Mouse (Mus musculus) heart, embryonic 15.5 days (tissue): Measurements from ENCODE around the gene Rps4x. TPM values are rescaled to one million over a fixed set of nuclear protein-coding genes. Genes with fewer than 3 reads are reported as not detected.

Source experiments
- ATAC-seq: fragments of 200-750 bp; cut with Nextera tagmentation; replicated peaks from 2 replicates; pipeline ENCODE4 v1.8.0; 2017; ENCODE audit warnings: low read depth, moderate TSS enrichment; ENCODE audit not compliant: insufficient number of reproducible peaks, insufficient read depth, low FRiP score
- H3K27ac ChIP-seq: fragments of 300-500 bp; sonication (generic); 2 replicates; pipeline ENCODE4 v1.5.1; 2015; ENCODE audit warnings: mild to moderate bottlenecking, inconsistent platforms
- H3K27me3 ChIP-seq: fragments of 300-500 bp; sonication (generic); 2 replicates; pipeline ENCODE4 v1.6.1; 2015; ENCODE audit warnings: inconsistent platforms
- H3K36me3 ChIP-seq: fragments of 300-500 bp; sonication (generic); 2 replicates; pipeline ENCODE4 v1.6.1; 2015; ENCODE audit warnings: mild to moderate bottlenecking, inconsistent platforms
- H3K4me1 ChIP-seq: fragments of 300-500 bp; sonication (generic); replicated peaks from 2 replicates; pipeline ENCODE4 v1.6.1; 2015; ENCODE audit warnings: inconsistent platforms
- H3K4me2 ChIP-seq: fragments of 300-500 bp; sonication (generic); 2 replicates; pipeline ENCODE4 v1.6.1; 2015; ENCODE audit warnings: inconsistent platforms, mild to moderate bottlenecking, moderate library complexity
- H3K4me3 ChIP-seq: fragments of 300-500 bp; sonication (generic); 2 replicates; pipeline ENCODE4 v1.5.1; 2015; ENCODE audit warnings: mild to moderate bottlenecking, inconsistent platforms
- H3K9ac ChIP-seq: fragments of 300-500 bp; sonication (generic); 2 replicates; pipeline ENCODE4 v1.6.1; 2015; ENCODE audit warnings: mild to moderate bottlenecking, inconsistent platforms
- H3K9me3 ChIP-seq: fragments of 300-500 bp; sonication (generic); replicated peaks from 2 replicates; pipeline ENCODE4 v1.6.1; 2016; ENCODE audit warnings: inconsistent platforms
- WGBS: fragments of 180-500 bp; shearing (Covaris S2); methylation state at CpG from one replicate; pipeline ENCODE4 v1.1.7; 2015; ENCODE audit warnings: mixed read lengths; 5-methylcytosine and 5-hydroxymethylcytosine counted together
- polyA plus RNA-seq: library from polyadenylated mRNA; unstranded; fragments of >200 nt; fragmentation: Nextera tagmentation; extraction: Ambion mirVana; gene quantifications from 2 replicates; pipeline ENCODE4 v1.2.1, GENCODE M21; 2015

The Rps4x gene
- polyA plus RNA-seq, 1 experiment from 2014 or later: 431 TPM

DNA sequence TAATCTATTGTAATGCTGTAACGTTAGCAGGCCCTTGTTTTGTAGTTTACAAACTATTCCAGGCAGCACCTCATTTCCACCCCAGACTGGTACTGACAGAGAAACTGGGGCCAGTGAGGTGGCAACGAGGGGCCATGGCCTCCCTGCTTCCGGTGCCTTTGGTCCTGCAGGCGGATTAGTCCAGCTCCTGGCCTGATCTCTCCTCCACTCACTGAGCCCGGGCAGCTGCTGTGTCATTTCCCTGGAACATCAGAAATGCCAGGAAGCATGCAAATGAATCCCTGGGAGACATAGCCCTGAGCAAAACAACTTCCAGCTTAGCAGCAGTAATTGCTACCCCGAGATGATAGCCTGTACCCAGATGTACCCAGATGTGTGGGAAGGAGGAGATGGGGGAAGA lies 22.2 kb downstream of the Rps4x start:
- Histone ChIP-seq H3K9me3 (no peaks in the 10 kb centered on the region), H3K9ac (no peak overlapping the region), H3K27ac (no peak overlapping the region), H3K27me3 (no peaks in the 10 kb centered on the region; the same call in 1 of the 2 replicates), H3K4me3 (no peak overlapping the region), H3K36me3 (no peaks in the 10 kb centered on the region), H3K4me2 (no peak overlapping the region), H3K4me1 (no peaks in the 10 kb centered on the region)
- WGBS: 43% methylated on average over 6 of the region's 6 CpGs
- no peak for ATAC-seq

DNA sequence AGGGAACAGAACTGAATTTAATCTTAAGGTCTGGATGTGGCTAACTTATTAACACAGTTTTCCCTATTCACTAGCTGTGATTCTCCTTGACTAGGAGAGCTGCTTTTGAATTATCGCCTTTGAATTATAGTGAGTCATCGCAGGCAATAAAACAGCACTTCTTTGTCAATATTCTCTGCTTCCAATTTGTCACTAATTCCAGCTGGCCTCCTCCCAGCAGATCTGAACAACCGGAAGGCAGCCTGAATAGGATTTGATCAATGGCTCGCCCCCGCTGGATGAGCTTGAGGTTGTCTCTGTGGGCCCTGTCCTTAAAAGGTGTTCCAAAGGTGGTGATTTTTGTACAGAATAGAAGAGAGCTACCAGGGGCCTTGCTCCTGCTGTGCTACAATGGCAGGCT lies 22.7 kb downstream of the Rps4x start:
- no peak overlapping the region for H3K27ac ChIP-seq

GRCm38 (mm10) chrX:102163529-102163928 lies 25.7 kb downstream of the Rps4x start:
- 64% methylated on average over 4 of the region's 4 CpGs for WGBS
- no peak for ATAC-seq

More for the DNA sequence above, 22.7 kb downstream of the Rps4x start:
- no peak for ATAC-seq
- Histone ChIP-seq H3K4me1 (no peaks in the 10 kb centered on the region), H3K36me3 (no peaks in the 10 kb centered on the region), H3K9me3 (no peaks in the 10 kb centered on the region), H3K9ac (no peak overlapping the region), H3K27me3 (no peaks in the 10 kb centered on the region; the same call in 1 of the 2 replicates), H3K4me2 (no peak overlapping the region), H3K4me3 (no peak overlapping the region)
- 69% methylated on average over 5 of the region's 5 CpGs for WGBS

DNA sequence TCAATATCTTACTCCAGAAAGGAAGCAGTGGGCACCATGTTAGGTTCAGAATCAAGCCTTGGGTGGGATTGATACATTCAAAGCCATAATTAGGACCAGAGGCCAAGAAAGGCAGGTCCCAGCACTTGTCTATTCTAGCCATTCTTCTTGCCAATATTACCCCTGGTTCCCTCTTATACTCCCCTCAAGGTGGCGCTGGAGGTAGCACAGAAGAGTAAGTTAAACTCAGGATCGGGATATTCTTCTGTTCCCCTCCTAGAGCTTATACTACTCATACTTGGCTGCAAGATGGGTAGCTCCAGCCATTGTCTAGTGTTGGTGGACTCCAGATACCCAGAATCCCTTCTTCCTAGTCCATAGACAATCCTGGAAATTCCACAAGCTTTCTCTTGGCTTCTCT lies 26.1 kb downstream of the Rps4x start:
- WGBS: 34% methylated on average over 2 of the region's 2 CpGs
- no peak overlapping the region for H3K27ac ChIP-seq

More at GRCm38 (mm10) chrX:102163529-102163928, 25.7 kb downstream of the Rps4x start:
- Histone ChIP-seq H3K9ac (no peak overlapping the region), H3K36me3 (no peaks in the 10 kb centered on the region), H3K4me2 (no peak overlapping the region), H3K9me3 (no peaks in the 10 kb centered on the region), H3K4me3 (no peak overlapping the region), H3K27me3 (no peaks in the 10 kb centered on the region), H3K4me1 (no peaks in the 10 kb centered on the region), H3K27ac (no peak overlapping the region)

GRCm38 (mm10) chrX:102160528-102160927 lies 28.7 kb downstream of the Rps4x start:
- H3K36me3 ChIP-seq: no peaks in the 10 kb centered on the region
- H3K4me2 ChIP-seq: no peak overlapping the region
- H3K4me3 ChIP-seq: no peak overlapping the region
- no peaks in the 10 kb centered on the region for H3K27me3 ChIP-seq
- no peak for ATAC-seq
- H3K4me1 ChIP-seq: no peaks in the 10 kb centered on the region
- no peak overlapping the region for H3K9ac ChIP-seq
- WGBS: 70% methylated on average over 2 of the region's 2 CpGs
- H3K27ac ChIP-seq: no peak overlapping the region
- H3K9me3 ChIP-seq: no peaks in the 10 kb centered on the region

More for the DNA sequence above, 26.1 kb downstream of the Rps4x start:
- Histone ChIP-seq H3K9ac (no peak overlapping the region), H3K4me2 (no peak overlapping the region), H3K27me3 (no peaks in the 10 kb centered on the region), H3K4me3 (no peak overlapping the region), H3K36me3 (no peaks in the 10 kb centered on the region), H3K9me3 (no peaks in the 10 kb centered on the region), H3K4me1 (no peaks in the 10 kb centered on the region)
- ATAC-seq: no peak

DNA sequence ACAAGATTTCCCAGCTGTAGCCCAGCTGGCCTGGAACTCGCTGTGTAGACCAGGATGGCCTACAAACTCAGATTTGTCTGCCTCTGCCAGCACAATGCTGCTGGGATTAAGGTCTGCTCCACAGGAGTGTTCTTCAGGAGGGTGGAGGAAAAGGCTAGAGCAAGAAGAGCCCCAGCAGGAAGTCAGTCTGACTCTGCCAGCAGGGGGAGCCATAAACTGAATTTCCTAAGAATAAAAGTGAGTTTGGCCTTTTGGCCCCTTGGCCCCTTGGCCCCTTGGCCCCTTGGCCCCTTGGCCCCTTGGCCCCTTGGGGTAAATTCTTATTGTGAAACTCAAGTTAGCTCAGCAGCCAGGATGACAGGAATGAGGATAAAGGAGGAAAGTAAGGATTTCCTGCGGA lies 29.4 kb downstream of the Rps4x start:
- Histone ChIP-seq H3K9ac (no peak overlapping the region), H3K9me3 (no peaks in the 10 kb centered on the region), H3K27ac (no peak overlapping the region), H3K36me3 (no peaks in the 10 kb centered on the region), H3K4me2 (no peak overlapping the region), H3K4me1 (no peaks in the 10 kb centered on the region), H3K4me3 (no peak overlapping the region), H3K27me3 (no peaks in the 10 kb centered on the region)
- ATAC-seq: no peak
- WGBS: 57% methylated on average over 2 of the region's 2 CpGs

GRCm38 (mm10) chrX:102157423-102157791 lies 31.8 kb downstream of the Rps4x start:
- ATAC-seq: no peak
- H3K27me3 ChIP-seq: no peaks in the 10 kb centered on the region
- no peaks in the 10 kb centered on the region for H3K4me1 ChIP-seq
- H3K4me2 ChIP-seq: peak overlapping the region; percentile 53
- H3K36me3 ChIP-seq: no peaks in the 10 kb centered on the region
- H3K4me3 ChIP-seq: peak overlapping the region; percentile 58
- peak overlapping the region; percentile 79 for H3K27ac ChIP-seq
- H3K9ac ChIP-seq: peak overlapping the region; percentile 47; the same call in 1 of the 2 replicates
- WGBS: 42% methylated on average over 5 of the region's 5 CpGs
- H3K9me3 ChIP-seq: no peaks in the 10 kb centered on the region

DNA sequence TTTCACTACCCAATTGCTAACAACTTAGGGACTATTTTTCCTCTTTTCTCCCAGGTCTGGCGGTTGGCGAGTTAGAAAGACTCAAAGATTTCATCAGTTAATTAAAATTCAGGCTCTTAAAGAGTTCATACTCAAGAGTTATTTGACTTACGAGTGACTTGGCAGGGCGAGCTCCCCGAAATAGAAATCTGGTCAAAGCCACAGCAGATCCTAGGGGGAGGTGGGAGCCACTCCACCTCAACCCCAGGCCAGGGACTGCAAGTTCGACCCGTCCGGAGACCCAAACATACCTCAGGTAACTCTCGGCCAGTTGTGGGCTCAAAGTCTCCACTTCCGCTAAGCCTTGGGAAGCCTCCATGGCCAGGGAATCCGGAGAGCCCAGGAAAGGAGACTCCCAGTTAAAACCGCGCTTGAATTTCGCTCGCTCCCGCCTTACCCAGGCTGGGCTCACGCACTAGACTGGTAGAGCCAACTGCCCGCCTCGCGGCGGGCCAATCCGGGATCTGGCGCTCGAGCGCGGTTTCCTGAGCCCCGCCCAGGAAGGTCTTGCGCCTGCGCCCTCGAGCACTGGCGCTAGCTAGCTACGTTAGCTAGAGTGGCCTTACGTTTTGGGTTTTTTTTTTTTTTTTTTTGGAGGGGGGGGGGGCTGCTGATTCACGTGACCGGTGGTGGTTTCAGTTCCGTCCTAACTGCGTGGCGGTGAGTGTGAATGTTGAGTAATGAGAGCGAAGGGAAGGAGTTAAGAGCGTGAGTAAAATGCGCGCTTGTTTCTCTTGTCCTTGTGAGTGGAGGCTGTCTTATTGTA lies 32.4 kb downstream of the Rps4x start, which contains the start of gene Ercc6l:
Ercc6l (minus strand) TSS at position 474 of the 805 bp plus-strand sequence.
- Histone ChIP-seq H3K27ac (peak within 1 kb of the TSS; percentile 79), H3K4me3 (peak within 1 kb of the TSS; percentile 58), H3K4me2 (peak within 1 kb of the TSS; percentile 60), H3K4me1 (no peaks in the 10 kb centered on the region), H3K9ac (peak within 1 kb of the TSS; percentile 57), H3K36me3 (no peaks in the 10 kb centered on the region), H3K27me3 (no peaks in the 10 kb centered on the region), H3K9me3 (no peaks in the 10 kb centered on the region)
- 5% methylated on average over 42 of the region's 42 CpGs for WGBS
- peak; percentile 100 for ATAC-seq

- no peak overlapping the region for H3K4me2 ChIP-seq
- no peaks in the 10 kb centered on the region for H3K27me3 ChIP-seq
- 60% methylated on average over 1 of the region's 1 CpGs for WGBS
- no peak overlapping the region for H3K9ac ChIP-seq
- H3K36me3 ChIP-seq: peaks cover 5% of the 10 kb centered on the region; the same call in 1 of the 2 replicates
- H3K27ac ChIP-seq: no peak overlapping the region
- no peaks in the 10 kb centered on the region for H3K9me3 ChIP-seq
- H3K4me3 ChIP-seq: no peak overlapping the region
- H3K4me1 ChIP-seq: no peaks in the 10 kb centered on the region
- ATAC-seq: no peak
Observed at GRCm38 (mm10) chrX:102141157-102141556, 48.0 kb downstream of the Rps4x start.

Other genes with a start within 250 kb of the Rps4x start
- gene Rtl5, start 118.1 kb downstream of the Rps4x start, polyA plus RNA-seq: 1.2 and 1.3 TPM in 2 replicates
- 33.8 and 51.0 TPM in 2 replicates for gene Pin4, start 69.9 kb downstream of the Rps4x start, polyA plus RNA-seq
- 6.5 and 7.7 TPM in 2 replicates for gene Ercc6l, start 32.3 kb downstream of the Rps4x start, polyA plus RNA-seq
- gene Cited1, start 62.8 kb upstream of the Rps4x start, polyA plus RNA-seq: 392 and 393 TPM in 2 replicates